Mouse (Mus musculus) lung, postnatal 10 days (tissue): ENCODE data around the gene Hip1.

Experiments used
- DNase-seq: peaks from one replicate; pipeline ENCODE4 v3.0.0; 2021

The Hip1 gene

DNA sequence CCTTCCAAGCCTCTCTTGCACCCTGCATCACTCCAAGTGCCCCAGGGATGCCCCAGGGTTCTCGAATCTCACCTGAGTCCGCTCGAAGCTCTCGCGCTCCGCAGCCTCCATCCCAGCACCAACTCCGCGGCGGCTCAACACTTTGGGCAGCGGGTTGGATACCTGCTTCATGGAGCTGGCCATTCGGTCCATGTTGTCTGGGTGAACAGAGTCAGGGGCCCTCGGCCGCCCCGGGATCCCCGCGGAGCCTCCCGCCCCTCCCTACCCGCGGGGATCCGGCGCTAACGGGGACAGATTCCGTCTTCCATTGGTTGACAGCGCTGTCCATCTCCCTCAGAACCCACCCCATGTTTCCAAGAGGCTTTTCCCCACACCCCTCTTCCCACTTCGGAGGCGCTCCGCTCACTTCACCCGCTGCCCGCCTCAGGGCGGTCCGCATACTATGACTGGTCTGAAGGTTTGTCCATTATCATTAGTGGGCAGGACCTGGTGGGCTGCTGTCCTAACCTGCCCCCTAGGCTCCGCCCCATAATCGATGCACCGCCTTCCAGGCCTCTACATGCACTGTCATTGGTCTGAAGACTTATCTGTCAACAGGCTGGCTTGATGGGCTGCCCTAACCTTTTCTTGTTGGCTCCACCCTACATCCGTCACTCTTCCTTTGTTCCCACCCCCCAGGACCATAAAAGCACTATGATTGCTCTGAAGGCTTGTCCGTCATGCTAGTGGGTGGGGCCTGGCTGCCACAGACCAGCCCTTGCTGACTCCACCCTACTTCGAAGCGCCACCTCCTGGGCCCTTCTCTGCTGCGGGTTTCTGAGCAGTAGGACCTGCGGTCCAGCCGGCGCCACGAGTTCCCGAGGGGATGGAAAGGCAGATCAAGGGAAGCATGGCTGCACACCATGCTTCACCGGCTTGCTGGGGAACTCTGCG lies at the start of gene Hip1:
TSS of gene Hip1 (minus strand) at position 256 of the 933 bp plus-strand sequence.
- peak; percentile 100 for DNase-seq

DNA sequence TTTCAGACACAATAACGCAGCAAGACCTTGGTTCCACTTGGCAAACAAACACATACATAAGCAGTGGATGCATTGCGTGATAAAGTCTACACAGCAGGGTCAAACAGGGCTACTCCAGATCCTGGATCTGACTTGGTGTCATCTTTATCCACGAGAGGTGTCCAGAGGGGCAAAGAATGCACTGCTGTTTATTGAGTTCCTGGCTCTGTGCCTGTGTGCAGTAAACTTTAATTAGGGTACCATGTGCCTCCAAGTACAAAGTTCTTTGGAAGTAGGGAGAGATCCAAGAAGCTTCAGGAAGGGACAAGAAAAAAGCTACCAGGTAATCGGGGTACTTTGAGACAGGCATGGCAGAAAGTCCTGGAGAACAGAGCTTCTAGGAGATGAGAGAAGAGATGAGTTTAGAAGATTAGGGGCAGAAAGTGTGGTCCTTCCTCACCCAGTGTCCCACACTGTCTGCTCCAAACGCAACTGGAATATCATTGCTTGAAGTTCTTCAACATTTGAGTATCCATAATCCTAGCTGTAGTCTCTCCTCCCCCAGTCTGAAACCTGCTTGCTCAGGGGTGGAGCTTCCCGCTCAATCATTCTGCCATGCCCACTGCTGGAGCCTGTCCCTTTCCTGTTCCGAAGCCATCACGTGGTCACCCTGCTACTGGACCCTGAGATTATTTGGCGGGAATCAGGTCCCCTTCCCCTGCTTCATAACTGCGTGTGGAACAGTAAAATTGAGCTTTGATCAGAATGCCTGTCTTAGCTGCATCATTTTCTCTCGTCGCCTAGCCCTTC lies 45.3 kb upstream of the Hip1 start:
- DNase-seq: no peak

DNA sequence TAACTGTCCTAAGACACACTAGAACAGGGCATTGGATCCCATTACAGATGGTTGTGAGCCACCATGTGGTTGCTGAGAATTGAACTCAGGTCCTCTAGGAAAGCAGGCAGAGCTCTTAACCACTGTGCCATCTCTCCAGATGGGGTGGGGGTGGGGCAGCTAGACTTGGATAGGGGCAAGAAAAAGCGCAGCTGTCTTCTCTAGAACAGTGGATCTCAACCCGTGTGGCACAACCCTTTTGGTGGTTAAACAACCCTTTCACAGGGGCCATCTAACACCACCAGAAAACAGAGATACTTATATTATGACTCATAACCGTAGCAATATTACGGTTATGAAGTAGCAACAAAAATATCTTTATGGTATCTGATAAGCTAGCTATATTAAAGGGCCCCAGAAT lies 42.8 kb upstream of the Hip1 start:
- no peak for DNase-seq

DNA sequence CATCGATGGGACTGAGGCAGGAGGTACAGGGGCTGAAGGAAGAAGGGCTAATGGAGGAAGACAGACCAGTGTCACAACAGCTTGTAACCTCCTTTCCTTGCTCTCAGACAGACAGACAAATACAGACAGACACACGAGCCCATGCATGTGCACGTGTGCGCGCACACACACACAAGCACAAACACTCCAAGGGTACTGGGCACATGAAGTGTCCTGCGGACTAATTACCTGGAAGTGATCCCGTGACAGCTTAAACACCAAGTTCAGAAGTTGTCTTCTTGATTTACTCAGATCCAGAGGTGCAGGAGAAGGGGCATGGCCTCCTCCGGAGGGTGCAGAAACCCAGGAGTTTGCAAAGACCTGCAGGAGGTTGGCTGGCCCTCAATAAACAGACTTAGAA lies 40.8 kb upstream of the Hip1 start:
- no peak for DNase-seq

DNA sequence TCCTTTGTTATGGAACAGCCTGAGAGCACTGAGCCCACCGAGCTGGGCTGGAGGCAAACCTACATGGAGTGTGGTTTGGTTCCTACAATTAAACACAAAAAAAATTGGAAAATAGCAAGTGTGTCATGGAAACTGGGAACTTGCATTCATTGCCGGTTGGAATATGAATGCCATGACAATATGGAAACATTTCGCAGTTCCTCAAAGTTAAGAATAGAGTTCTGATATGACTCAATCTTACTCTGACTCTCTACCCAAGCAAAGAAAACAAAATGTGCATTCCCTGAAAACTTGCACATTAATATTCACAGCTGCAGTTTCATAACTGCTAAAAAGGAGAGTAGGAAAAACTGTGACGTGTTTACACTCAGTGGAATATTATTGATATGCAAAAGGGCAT lies 37.4 kb upstream of the Hip1 start:
- no peak for DNase-seq

DNA sequence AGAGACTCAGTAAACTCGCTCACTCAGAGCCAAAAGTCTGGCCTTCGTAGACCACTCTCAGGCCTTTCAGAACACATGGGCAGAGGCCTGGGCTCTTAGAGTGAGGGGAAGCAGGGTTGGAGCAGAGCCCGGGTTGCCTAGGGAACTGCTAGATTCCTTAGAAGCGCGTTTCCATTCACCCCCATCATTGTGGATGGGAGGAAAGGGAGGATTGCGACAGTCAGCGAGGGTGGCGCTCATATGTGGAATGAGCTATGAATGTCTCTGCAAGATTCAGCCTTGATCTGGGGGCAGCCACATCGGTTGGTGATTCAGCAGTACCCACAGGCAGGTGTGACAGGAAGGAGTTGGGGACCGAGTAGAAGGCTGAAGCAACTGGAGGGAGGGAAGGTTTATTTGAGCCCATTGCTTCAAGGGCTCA lies 34.4 kb upstream of the Hip1 start:
- DNase-seq: no peak

DNA sequence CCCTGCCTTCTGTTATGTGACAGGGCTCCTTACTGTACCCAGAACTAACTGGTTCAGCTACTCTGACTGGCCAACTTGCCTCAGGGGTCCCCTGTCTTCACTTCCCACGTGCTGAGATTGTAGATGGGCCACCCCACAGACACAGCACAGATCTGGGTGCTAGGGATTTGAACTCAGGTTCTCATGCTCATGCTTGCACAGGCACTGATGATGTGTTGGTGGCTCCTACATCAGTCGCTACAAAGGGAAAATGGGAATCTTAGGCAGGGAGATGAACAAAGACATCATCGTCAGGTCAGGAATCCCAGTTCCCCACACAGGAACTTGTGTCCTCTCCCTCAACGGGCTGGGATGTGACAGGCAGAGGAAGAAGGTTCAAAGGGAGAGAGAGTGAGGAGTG lies 31.1 kb upstream of the Hip1 start:
- no peak for DNase-seq

DNA sequence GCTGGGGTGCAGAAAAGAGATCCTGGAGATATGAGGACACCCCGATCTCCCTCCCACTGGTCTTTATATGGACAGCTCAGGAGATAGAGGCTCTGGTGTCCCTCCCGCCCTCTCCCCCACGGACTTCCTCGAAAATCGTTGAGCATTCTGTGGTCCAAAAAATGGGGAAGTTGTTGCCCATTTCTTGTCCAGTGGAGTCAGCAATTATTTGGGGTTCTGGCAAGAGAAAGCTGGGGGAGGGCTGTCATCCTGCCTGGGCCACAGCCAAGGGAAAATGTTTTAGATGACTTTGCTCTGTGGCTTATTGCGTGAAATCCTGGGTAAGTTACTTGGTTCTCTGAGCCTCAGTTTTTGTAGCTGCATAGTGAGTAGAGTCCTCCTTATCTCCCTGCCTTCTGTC lies 28.1 kb upstream of the Hip1 start, which contains the start of gene Ccl24:
TSS of gene Ccl24 (minus strand) at position 44 of the 400 bp plus-strand sequence.
- peak; percentile 14 for DNase-seq

DNA sequence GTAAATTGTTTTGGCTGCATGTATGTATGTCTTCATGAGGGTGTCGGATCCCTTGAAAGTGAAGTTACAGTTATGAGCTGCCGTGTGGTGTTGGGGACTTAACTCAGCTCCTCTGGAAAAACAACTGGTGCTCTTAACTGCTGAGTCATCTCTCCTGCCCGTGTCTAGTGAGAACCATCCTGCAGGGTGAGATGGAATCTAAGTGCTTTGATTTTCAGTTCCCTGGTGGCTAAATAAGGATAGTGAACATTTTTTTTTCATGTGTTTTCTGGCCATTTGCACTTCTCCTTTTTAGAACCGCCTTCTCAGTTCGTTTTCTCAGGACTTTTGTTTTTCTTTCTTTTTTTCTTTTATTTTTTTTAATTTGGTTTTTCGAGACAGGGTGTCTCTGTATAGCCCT lies 23.8 kb upstream of the Hip1 start:
- DNase-seq: no peak

DNA sequence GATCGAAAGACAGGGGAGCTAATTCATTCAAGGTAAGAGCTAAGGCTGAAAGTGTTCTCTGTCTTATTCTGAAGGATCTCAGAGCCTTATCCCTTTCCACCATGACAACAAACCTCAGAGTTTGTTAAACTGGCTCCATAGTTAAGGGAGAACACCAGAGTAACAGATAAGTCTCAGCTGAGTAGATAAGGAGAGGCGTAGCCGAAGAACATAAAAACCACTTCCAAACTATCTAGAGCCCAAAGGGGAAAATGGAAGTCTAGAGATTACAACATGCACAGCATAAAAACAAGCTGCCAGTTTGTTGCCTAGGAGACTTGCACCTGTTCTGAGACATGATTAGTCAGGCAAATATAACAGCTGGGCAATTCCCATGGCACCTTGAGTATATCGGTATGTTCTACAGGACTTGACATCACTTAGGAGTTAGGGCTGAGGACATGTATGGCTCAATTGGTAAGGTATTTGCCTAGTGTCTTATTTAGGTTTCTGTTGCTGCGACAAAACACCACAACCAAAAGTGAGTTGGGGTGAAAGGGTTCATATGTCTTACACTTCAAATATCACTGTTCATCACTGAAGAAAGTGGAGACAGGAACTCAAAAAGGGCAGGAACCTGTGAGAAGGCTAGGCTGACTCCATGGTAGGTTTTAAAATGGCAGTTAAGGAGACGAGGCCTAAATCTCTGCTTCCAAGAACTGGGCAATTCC lies 22.8 kb upstream of the Hip1 start:
- DNase-seq: no peak

DNA sequence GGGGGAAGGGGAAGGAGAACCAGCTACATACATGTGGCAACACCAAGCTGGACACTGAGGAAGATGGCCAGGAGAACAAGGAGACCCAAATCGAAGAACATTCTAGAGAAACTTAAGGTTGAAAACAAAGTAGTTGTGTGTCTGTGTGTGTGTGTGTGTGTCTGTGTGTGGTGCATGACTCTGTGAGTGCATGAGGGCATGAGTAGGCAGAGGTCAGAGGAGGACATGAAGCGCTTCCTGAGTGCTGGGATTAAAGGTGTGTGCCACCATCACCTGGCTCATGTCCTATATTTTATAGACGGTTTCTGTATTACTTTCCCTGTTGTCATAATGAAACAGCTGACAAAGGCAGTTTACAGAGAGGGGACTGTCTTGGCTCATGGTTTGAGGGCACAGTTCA lies 18.5 kb upstream of the Hip1 start, which contains the start of gene Ccl26:
TSS of gene Ccl26 (minus strand) at position 101 of the 400 bp plus-strand sequence.
- no peak for DNase-seq

DNA sequence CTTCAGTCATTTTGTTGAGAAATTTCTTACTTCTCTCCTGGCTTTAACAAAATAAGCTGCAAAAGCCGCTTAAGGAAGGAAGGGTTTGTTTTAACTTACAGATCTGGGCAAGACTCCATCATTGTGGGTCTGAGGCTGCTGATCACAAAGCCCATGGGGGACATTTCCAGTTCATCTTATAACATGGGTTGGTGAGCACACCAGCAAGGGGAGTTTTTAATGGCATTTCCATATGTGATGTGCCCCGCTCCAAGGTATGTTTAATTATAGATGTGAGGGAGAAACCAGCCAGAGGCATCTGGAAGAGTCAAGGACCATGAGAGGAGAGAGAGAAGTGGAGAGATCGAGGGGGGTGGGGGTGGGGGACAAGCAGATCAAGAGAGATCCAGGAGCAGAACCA lies 12.8 kb upstream of the Hip1 start:
- DNase-seq: no peak

DNA sequence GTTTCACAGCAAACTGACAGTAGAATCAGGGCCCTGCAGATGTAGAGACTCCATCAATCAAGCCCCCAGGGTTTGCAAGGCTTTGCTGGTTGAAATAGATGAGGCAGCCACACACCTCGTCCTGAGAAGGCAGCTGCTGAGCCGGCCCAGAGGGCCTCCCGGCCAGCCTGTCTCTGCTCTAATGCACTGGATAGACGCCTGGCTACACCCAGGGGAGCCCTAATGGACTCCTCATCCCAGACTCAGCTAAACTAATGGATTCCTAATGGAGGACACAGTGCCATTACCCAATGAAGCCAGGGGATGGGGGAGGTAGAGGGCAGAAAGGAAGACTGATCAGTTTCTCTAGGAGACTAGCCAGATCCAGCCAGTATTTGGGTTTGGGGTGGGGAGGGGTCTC lies 12.1 kb upstream of the Hip1 start:
- DNase-seq: no peak

DNA sequence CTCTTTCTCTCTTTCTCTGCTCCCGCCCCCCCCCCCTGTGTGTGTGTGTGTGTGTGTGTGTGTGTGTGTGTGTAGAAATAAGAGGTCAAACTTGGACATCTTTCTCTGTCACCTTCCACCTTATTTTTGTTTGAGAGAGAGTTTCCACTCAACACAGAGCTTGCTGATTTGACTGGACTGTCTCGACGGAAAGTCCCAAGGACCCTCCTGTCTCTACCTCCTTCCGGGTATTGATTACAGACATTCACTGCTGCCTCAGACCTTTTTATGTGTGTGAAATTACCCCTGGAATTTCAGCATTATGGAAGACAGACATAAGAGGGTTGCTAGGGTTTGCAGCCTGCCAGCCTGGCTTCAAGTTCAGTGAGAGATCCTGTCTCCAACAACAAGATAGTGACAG lies 11.3 kb upstream of the Hip1 start:
- no peak for DNase-seq

DNA sequence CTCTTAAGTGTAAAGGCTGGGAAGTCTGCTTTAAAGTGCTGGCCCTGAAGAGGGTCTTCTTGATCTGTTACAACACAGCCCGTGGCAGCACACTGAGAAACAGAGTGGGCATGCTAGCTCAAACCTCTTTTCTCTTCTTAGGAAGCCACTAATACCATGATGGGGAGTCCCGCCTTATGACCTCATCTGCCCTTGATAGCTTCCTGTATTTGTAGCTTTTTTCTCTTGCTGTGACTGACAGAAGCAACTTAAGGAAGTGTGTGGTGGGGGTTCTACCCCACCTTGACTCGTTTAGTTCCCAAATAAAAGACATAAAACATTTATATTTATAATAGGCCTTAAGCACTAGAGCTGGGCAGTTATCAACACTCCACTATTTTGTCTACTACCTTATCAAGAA lies 6.7 kb upstream of the Hip1 start:
- DNase-seq: no peak

DNA sequence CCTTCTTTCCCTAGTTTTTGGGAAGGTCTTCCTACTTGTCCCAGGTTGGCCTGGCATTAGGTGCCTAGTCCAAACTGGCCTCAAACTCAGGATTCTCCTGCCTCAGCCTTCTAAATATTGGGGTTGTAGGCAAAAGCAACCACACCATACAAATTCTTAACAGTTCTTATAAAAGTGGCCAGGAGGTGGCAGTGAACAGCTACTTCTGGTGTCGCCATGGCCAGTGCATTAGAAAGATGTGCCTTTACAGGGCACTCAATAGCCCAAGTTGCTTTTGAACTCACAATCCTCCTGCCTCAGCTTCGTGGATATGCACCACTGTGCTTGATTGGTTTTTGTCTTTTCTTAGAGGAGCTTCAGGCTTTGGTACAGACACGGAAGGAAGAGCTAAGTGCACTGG lies 6.0 kb upstream of the Hip1 start:
- peak; percentile 34 for DNase-seq

DNA sequence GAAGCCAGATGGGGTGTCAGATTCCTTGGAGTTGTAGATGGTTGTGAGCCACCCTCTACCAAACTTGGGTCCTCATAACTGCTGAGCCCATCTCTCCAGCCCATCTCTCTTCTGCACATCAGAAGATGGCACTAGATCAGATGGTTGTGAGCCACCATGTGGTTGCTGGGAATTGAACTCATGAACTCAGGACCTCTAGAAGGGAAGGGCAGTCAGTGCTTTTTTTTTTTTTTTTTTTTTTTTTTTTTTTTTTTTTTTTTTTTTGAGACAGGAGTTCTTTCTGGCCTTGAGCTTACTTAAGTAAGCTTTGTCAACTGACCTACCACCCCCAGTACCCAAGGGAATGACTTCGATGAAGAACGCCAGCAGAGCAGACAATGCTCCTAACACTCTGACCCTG lies 3.1 kb upstream of the Hip1 start:
- DNase-seq: no peak

DNA sequence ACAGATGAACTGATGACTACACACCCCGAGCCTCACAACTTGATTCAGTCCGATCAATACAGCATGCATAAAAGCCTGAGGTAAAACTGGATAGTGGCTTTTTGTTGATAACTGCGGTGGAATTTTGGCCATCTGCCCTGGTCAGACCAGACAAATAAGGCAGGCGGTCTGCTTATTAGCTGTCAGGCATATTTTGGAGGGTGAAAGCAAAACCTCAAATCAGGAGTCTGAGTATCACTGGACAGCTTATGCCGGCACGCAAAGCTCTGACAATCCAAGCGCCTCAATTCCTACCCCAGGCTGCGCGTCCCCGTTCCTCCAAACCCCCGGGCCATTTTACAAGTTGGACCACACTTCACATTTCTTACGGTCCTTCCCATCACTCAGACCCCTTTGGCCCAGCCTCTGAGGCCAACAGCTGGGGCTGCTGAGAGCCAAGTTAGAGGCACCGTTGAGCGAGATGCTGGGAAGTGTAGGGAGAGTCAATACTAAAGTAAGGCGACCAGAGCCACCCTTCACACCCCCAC lies 825 bp downstream of the Hip1 start:
- peak; percentile 67 for DNase-seq

DNA sequence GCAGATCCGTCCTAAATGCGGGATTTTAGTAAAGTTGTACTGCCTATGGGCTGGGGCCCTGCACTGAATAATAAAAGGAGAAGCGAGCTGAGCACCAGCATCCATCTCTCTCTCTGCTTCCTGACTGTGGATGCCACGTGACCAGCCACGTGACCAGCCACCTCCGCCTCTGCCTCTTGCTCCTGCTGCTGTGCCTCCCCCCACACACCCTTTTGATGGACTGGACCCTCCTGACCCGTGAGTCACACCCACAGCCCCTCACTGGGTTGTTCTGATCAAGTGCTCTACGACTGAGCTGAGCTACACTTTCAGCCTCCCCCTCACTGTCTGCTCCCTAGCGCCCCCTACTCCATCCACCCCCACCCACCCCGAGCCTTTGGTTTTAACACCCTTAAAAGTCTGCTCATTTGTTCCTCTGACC lies 7.1 kb downstream of the Hip1 start:
- no peak for DNase-seq

DNA sequence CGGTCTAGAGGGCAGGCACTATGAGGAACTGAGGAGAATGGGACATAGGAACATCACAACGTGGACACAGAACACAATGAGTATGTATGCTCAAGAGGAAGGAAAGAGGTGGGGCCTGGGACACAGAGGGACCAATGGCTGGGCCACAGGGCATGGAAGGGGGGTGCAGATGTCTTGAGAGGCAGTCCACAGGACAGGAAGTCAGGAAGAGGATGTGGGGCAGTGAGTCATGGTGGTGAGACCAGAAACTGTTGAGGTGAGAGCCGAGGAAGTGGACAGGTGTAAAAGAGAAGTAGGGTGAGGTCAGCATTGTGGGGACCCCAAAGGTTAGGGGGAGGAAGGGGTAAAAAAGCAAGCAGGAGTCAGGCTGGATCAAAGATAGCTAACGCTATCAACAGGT lies 7.6 kb downstream of the Hip1 start:
- peak; percentile 69 for DNase-seq

DNA sequence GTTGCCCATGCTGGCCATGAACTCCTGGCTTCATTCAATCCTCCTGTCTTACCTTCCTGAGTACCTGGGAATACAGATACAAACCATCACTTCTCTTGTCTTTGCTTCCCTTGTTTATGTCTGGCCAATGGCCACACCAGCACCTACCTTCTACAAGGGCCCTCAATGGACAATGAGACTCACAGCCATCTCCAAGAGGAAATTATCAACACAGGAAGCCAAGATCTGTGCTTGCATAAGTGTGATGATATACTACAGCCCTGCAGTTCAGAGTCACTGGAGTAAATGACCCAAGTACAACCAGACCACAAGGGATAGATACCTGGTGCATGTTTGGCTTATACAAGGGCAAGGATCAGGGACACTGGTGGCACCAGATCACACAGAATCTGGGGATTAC lies 9.1 kb downstream of the Hip1 start:
- no peak for DNase-seq

DNA sequence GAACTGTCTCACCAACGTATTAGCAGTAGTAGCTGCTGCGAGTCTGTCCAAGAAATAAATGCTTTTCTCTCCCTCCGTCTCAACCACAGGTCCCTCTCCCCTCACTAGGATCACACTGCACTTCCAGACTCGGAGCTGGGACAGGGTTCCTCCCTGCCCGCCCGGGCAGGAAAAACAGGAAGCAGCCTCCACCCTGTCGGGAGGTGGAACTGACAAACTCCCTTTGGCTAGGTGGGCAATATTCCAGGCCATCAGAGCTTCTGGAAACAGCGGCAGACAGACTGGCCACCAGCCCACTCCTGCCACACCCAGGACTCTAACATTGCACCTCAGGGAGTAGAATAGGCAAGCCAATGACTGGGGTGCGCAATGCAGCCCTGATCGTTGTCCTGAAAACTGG lies 11.5 kb downstream of the Hip1 start:
- peak; percentile 93 for DNase-seq

DNA sequence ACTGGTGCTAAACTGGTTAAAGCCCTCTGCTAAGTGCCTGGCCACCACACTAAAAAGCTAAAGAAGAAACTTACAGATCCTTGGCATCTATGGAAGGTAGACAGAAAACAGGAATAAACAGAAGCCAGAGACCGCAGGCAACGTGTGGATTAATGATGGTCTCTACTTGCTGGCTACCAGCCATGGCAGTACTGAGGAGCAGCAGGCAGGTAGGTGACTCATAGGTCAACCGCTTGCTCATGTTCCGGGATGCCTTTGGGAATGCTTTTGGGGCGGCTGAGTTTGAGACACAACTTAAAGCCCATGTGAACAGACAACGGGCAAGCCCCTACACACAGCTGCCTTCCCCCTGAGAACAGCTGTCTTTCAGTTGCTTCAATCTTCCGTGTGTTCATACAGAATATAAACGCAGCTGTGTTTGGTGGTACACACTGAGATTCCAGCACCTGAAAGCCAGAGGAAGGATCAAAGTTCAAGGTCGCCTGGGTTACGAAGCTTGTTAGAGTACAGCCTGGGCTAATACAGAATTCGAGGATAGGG lies 13.5 kb downstream of the Hip1 start:
- DNase-seq: no peak
